Mouse (Mus musculus): Measurements from ENCODE around the gene Atp8a2.

DNA sequence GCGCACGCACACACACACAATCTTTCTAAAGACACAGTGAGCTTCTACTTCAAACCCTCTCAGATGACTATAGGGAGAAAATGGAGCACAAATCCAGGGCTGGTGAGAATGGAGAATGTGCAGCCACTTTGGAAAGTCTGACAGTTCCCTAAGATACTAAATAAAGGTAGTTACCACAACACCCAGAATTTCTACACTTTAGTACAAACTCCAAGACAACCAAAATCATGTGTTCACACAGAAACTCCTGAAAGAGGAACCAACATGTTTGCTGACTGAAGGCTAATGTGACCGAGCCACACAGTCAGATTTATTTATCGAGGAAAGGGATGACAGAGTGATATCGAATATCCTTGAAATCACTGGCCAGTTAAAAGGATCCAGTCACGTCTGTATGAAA lies 8.0 kb upstream of the Atp8a2 start:
- TF ChIP-seq POLR2A (IDR thresholded peaks at IDR 0.05; ENCODE audit: borderline replicate concordance, low read depth, low read length) (no peak), CTCF (IDR thresholded peaks at IDR 0.05; ENCODE audit: low read depth, low read length) (no peak)
